Mouse (Mus musculus) heart, adult 2 months (tissue): Measurements from ENCODE around the gene Trim17.

ENCODE experiments used
- CTCF ChIP-seq: fragments of 200-600 bp; IDR thresholded peaks from 2 replicates; pipeline ENCODE4 v1.8.1; 2022; ENCODE audit warnings: antibody characterized with exemption, mild to moderate bottlenecking, moderate library complexity
- EP300 ChIP-seq: fragments of 200-500 bp; IDR thresholded peaks from 2 replicates; pipeline ENCODE4 v1.6.1; 2011; ENCODE audit warnings: low read depth, low read length, control low read depth; ENCODE audit not compliant: insufficient read depth
- POLR2A ChIP-seq: fragments of 200-500 bp; IDR thresholded peaks from 2 replicates; pipeline ENCODE4 v1.6.1; 2011; ENCODE audit warnings: mild to moderate bottlenecking, low read depth, low read length, control low read depth; ENCODE audit not compliant: insufficient read depth

DNA sequence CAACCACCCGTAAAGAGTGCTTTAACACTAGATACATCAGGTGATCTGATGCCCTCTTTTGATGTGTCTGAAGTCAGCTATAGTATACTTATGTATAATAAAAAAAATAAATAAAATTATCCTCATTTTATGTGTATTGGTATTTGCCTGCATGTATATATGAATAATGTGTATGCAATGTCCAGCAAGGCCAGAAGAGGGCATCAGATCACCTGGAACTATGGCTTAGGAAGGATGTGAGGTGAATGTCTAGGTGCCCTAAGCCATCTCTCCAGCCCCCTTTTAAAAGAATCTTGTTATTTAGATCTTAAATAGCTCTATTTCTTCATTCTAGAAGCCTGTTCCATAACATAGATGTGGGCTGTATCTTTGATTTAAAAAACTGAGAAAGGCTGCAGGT lies 12.9 kb downstream of the Trim17 start:
- TF ChIP-seq CTCF (peak; percentile 78), POLR2A (no peak), EP300 (no peak)
